Mouse (Mus musculus): Measurements from ENCODE around the gene Nacc1. TPM values are rescaled to one million over a fixed set of nuclear protein-coding genes. Genes with fewer than 3 reads are reported as not detected.
A peak's percentile ranks its signal among the peaks of the same experiment; 100 is the strongest.

Nacc1 gene
- polyA plus RNA-seq, 1 experiment from 2014 or later, result 12.3 TPM

DNA sequence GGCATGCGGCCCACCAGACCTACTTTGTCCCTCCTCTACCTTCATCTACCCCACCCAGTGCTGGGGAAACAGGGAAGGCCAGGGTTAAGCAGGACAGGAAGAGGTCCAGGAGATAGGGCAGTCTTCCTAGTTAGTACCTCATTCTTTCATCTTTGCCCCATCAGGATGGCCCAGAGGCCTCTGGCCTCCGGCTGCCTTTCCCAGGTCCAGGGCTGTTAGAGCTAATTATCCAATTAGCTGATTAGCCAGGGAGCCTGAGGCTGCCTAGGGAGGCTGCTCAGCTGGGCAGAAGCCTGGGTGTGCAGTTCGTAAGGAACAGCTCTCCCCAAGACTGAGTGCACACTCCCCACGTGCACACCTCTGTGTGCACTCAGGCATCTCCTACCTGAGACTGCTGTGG lies 25.7 kb upstream of the Nacc1 start:
- Histone ChIP-seq H3K36me3 (no peaks in the 10 kb centered on the region), H3K4me1 (peaks cover 54% of the 10 kb centered on the region), H3K4me3 (replicated peaks) (no peak overlapping the region), H3K27ac (replicated peaks) (peak overlapping the region; percentile 83), H3K9me3 (replicated peaks) (no peaks in the 10 kb centered on the region), H3K4me2 (no peak overlapping the region), H3K9ac (replicated peaks) (0 out of 2 replicates have a peak overlapping the region, but pooled peaks have one; percentile 17), H3K27me3 (replicated peaks) (peaks cover 20% of the 10 kb centered on the region; the same call in 1 of the 2 replicates)
- no peak for ATAC-seq (ENCODE audit: low FRiP score)
- 35% methylated on average over 4 of the region's 4 CpGs for WGBS

DNA sequence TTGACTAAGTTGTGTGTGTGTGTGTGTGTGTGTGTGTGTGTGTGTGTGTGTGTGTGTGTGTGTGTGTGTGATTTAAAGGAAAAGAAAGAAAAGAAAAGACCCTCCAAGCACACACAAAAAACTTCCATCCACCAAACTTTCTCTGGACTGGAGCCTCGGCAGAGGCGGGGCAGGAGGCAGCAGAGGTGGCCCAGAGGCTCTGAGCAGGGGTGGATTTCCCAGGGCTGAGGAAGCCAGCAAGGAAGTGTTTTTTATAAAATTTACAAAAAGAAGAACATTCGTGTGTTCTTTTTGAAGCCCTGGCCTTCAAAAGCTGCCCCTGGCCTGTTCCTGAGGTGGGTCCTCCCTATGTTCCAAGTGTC lies 25.1 kb upstream of the Nacc1 start:
- no peaks in the 10 kb centered on the region for H3K9me3 ChIP-seq (replicated peaks)
- 14% methylated on average over 3 of the region's 3 CpGs for WGBS
- peaks cover 16% of the 10 kb centered on the region; the same call in 1 of the 2 replicates for H3K27me3 ChIP-seq (replicated peaks)
- ATAC-seq (ENCODE audit: low FRiP score), result no peak
- H3K27ac ChIP-seq (replicated peaks), result peak overlapping the region; percentile 83
- no peak overlapping the region for H3K4me2 ChIP-seq
- no peaks in the 10 kb centered on the region for H3K36me3 ChIP-seq
- peaks cover 60% of the 10 kb centered on the region for H3K4me1 ChIP-seq
- no peak overlapping the region for H3K4me3 ChIP-seq (replicated peaks)
- H3K9ac ChIP-seq (replicated peaks), result no peak overlapping the region

- Histone ChIP-seq H3K27ac (replicated peaks) (peak overlapping the region; percentile 83), H3K9me3 (replicated peaks) (no peaks in the 10 kb centered on the region), H3K27me3 (replicated peaks) (peaks cover 16% of the 10 kb centered on the region), H3K4me2 (no peak overlapping the region), H3K4me1 (peaks cover 66% of the 10 kb centered on the region), H3K4me3 (replicated peaks) (no peak overlapping the region), H3K36me3 (no peaks in the 10 kb centered on the region), H3K9ac (replicated peaks) (no peak overlapping the region)
- peak; percentile 74 for ATAC-seq (ENCODE audit: low FRiP score)
- 6% methylated on average over 11 of the region's 11 CpGs for WGBS
Measured at GRCm38 (mm10) chr8:84711933-84712758, 24.5 kb upstream of the Nacc1 start.

GRCm38 (mm10) chr8:84711312-84711711 lies 23.6 kb upstream of the Nacc1 start:
- peaks cover 71% of the 10 kb centered on the region for H3K4me1 ChIP-seq
- no peak for ATAC-seq (ENCODE audit: low FRiP score)
- peaks cover 16% of the 10 kb centered on the region for H3K27me3 ChIP-seq (replicated peaks)
- no peak overlapping the region for H3K4me2 ChIP-seq
- H3K9ac ChIP-seq (replicated peaks), result no peak overlapping the region
- H3K4me3 ChIP-seq (replicated peaks), result no peak overlapping the region
- no peaks in the 10 kb centered on the region for H3K9me3 ChIP-seq (replicated peaks)
- 54% methylated on average over 3 of the region's 3 CpGs for WGBS
- H3K27ac ChIP-seq (replicated peaks), result peak overlapping the region; percentile 83
- H3K36me3 ChIP-seq, result no peaks in the 10 kb centered on the region

DNA sequence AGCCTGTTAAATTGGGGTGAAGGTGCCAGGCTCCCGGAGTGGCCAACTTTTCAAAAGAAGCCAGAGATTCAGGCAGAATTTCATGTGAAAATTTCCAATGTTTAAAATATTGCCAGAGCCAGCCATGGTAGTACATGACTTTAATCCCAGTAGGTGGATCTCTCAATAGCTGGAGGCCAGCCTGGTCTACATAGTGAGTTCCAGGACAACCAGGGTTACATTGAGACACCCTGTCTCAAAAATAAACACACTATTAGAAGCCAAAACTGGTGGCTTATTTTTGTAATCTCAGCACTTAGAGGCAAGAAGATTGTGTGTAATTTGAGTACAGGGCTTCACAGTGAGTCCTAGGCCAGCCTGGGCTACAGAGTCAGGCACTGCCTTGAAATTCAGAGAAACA lies 22.3 kb upstream of the Nacc1 start:
- peaks cover 20% of the 10 kb centered on the region for H3K27me3 ChIP-seq (replicated peaks)
- H3K4me3 ChIP-seq (replicated peaks), result no peak overlapping the region
- no peak overlapping the region for H3K9ac ChIP-seq (replicated peaks)
- no peaks in the 10 kb centered on the region for H3K36me3 ChIP-seq
- H3K27ac ChIP-seq (replicated peaks), result peak overlapping the region; percentile 67
- H3K4me2 ChIP-seq, result no peak overlapping the region
- H3K4me1 ChIP-seq, result peaks cover 74% of the 10 kb centered on the region
- 91% methylated on average over 1 of the region's 1 CpGs for WGBS
- no peak for ATAC-seq (ENCODE audit: low FRiP score)
- no peaks in the 10 kb centered on the region for H3K9me3 ChIP-seq (replicated peaks)

- 6% methylated on average over 12 of the region's 12 CpGs for WGBS
Measured at GRCm38 (mm10) chr8:84708774-84709475, 21.3 kb upstream of the Nacc1 start.

DNA sequence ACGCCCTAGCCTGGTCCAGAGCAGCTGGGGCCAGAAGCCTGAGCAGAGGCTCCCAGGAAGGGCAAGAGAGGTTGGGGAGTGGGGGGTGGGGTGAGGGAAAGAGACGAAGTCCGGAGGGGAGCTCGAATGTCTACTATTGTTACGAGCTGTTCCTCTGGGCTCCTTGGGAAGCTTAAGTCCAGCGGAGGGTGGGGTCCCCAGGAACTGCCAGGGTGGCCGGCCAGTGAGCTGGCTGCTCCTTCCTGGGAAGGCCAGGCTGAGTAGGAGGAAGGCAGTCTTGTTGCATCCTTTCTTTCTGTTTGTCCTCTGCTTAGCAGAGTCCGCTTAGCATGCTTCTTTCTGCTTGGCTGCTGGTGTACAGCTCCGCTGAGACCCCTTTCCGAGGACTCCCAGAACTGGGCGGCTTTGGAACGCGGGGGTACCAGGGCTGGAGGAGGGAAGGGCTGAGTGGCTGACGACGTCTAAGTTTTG lies 20.4 kb upstream of the Nacc1 start:
- no peaks in the 10 kb centered on the region for H3K36me3 ChIP-seq
- no peak overlapping the region for H3K9ac ChIP-seq (replicated peaks)
- H3K27ac ChIP-seq (replicated peaks), result peak overlapping the region; percentile 67
- ATAC-seq (ENCODE audit: low FRiP score), result no peak
- H3K9me3 ChIP-seq (replicated peaks), result no peaks in the 10 kb centered on the region
- 4% methylated on average over 15 of the region's 15 CpGs for WGBS
- peaks cover 70% of the 10 kb centered on the region for H3K4me1 ChIP-seq
- peak overlapping the region; percentile 33 for H3K4me2 ChIP-seq
- no peak overlapping the region for H3K4me3 ChIP-seq (replicated peaks)
- peaks cover 38% of the 10 kb centered on the region for H3K27me3 ChIP-seq (replicated peaks)

More at GRCm38 (mm10) chr8:84708774-84709475, 21.3 kb upstream of the Nacc1 start:
- Histone ChIP-seq H3K4me3 (replicated peaks) (no peak overlapping the region), H3K9me3 (replicated peaks) (no peaks in the 10 kb centered on the region), H3K4me2 (no peak overlapping the region), H3K36me3 (no peaks in the 10 kb centered on the region), H3K27me3 (replicated peaks) (peaks cover 30% of the 10 kb centered on the region), H3K4me1 (peaks cover 74% of the 10 kb centered on the region), H3K27ac (replicated peaks) (peak overlapping the region; percentile 67), H3K9ac (replicated peaks) (no peak overlapping the region)
- peak; percentile 72 for ATAC-seq (ENCODE audit: low FRiP score)

GRCm38 (mm10) chr8:84707267-84707883 lies 19.7 kb upstream of the Nacc1 start:
- no peak overlapping the region for H3K9ac ChIP-seq (replicated peaks)
- H3K27me3 ChIP-seq (replicated peaks), result peaks cover 45% of the 10 kb centered on the region
- H3K9me3 ChIP-seq (replicated peaks), result no peaks in the 10 kb centered on the region
- H3K36me3 ChIP-seq, result no peaks in the 10 kb centered on the region
- H3K4me2 ChIP-seq, result peak overlapping the region; percentile 33
- ATAC-seq (ENCODE audit: low FRiP score), result no peak
- H3K4me1 ChIP-seq, result peaks cover 69% of the 10 kb centered on the region
- H3K4me3 ChIP-seq (replicated peaks), result peak overlapping the region; percentile 22
- WGBS, result 6% methylated on average over 22 of the region's 22 CpGs
- peak overlapping the region; percentile 67 for H3K27ac ChIP-seq (replicated peaks)

GRCm38 (mm10) chr8:84706610-84707266 lies 19.1 kb upstream of the Nacc1 start:
- H3K4me3 ChIP-seq (replicated peaks), result peak overlapping the region; percentile 22
- H3K27me3 ChIP-seq (replicated peaks), result peaks cover 51% of the 10 kb centered on the region
- H3K9ac ChIP-seq (replicated peaks), result 0 out of 2 replicates have a peak overlapping the region, but pooled peaks have one; percentile 24
- H3K9me3 ChIP-seq (replicated peaks), result no peaks in the 10 kb centered on the region
- ATAC-seq (ENCODE audit: low FRiP score), result no peak
- WGBS, result 7% methylated on average over 41 of the region's 45 CpGs
- H3K36me3 ChIP-seq, result no peaks in the 10 kb centered on the region
- H3K4me2 ChIP-seq, result peak overlapping the region; percentile 33
- peaks cover 64% of the 10 kb centered on the region for H3K4me1 ChIP-seq
- peak overlapping the region; percentile 67 for H3K27ac ChIP-seq (replicated peaks)

GRCm38 (mm10) chr8:84705960-84706359 lies 18.3 kb upstream of the Nacc1 start:
- peaks cover 61% of the 10 kb centered on the region for H3K4me1 ChIP-seq

More at GRCm38 (mm10) chr8:84705960-84706359, 18.3 kb upstream of the Nacc1 start:
- H3K36me3 ChIP-seq, result no peaks in the 10 kb centered on the region
- no peak for ATAC-seq (ENCODE audit: low FRiP score)
- peaks cover 57% of the 10 kb centered on the region for H3K27me3 ChIP-seq (replicated peaks)
- peak overlapping the region; percentile 48 for H3K4me2 ChIP-seq
- peak overlapping the region; percentile 15; the same call in 1 of the 2 replicates for H3K4me3 ChIP-seq (replicated peaks)
- H3K9me3 ChIP-seq (replicated peaks), result no peaks in the 10 kb centered on the region
- 5% methylated on average over 12 of the region's 12 CpGs for WGBS
- H3K9ac ChIP-seq (replicated peaks), result no peak overlapping the region
- H3K27ac ChIP-seq (replicated peaks), result peak overlapping the region; percentile 72; the same call in 1 of the 2 replicates

Data from neural tube, embryonic 15.5 days (tissue).